Mouse (Mus musculus): ENCODE measurements around the gene Sycn.

The Sycn gene

DNA sequence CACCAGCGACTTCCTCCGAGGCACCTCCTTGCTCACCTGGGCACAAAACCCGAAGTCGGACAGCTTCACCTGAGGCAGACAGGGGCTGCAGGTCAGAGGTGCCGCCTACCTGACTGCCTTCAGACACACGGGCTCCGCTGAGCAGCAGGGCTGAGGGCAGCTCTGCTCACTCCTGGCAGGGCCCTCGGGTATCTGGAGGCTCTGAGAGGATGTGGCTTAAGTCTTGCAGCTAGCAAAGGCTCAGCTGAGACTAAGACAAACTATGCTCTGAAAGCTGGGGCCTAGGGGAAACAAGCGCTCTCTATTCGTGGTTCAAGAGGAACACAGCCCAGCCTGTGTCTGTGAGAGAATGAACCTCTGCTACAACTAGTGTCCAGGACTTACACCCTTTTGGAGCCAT lies 20.2 kb downstream of the Sycn start:
- no peak for DNase-seq

DNA sequence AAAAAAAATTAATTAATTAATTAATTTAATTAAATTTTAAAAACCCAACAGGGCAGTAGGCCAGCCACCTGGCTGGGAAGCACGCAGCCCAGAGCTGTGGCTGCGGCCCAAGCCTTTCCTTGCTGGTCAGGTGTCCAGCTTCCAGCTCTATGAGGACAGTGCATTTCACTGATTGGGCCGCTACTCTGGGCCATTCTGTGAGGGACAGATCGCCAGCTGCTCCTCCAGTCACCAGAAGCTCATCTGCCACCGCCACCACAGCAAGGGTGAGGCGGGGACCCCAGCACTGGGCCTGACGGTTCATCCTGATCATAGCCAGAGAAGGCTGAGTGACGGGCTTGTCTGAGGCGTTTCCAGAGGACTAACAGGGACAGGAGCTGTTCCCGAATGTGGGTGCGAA lies 21.3 kb downstream of the Sycn start:
- no peak for DNase-seq

DNA sequence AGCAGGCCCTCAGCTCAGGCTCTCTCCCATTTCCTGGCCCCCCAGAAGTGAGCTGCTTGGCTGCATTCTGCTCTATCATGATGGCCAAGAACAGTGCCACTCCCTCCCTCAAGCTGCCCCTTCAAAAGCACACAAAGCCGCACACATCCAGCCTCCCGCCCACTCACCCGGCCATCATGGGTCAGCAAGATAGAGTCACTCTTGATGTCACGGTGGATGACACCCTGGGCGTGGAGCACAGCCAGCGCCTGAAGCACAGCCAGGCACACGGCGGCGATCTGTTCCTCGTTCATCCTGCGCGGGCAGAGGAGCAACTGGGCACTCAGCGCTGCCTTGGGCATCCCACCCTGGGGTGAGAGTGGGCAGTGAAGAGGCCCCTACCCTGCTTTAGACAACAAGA lies 21.7 kb downstream of the Sycn start:
- DNase-seq, result no peak

DNA sequence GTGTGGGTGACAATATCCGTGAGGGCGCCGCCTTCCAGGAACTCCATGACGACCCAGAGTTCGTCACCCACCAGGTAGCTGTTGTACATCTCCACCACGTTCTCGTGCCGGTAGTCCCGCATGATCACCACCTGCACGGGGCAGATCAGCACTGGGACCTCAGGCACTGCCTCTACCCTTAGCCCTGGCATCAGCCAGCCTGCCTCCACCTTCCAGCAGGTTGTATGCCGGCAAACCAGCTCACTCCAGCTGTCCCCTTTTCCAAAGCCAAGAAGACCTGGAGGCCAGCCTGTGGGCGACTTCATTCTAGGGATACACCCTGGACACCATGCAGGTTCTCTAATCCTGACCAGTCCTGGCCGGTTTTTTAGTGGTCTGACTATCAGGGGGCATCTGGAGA lies 22.3 kb downstream of the Sycn start:
- no peak for DNase-seq

DNA sequence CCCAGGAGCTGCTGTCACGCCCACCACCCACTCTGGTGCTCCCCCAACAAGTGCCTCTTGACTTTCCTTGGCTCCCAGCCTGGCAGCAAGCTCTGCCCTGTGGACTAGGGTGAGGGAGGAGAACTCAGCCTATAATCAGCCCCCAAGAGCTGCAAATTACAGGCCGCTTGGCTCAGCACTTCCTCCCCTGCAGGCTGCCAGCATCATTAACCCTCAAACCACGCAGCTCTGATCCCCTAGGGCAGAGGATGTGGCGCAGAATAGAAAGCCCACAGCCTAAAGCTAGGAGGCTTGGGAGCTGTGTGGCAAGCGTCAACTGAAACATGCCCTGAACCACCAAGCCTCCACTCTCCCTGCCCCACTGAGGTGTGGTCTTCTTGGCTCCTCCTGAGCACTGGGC lies 24.7 kb downstream of the Sycn start:
- DNase-seq, result no peak

DNA sequence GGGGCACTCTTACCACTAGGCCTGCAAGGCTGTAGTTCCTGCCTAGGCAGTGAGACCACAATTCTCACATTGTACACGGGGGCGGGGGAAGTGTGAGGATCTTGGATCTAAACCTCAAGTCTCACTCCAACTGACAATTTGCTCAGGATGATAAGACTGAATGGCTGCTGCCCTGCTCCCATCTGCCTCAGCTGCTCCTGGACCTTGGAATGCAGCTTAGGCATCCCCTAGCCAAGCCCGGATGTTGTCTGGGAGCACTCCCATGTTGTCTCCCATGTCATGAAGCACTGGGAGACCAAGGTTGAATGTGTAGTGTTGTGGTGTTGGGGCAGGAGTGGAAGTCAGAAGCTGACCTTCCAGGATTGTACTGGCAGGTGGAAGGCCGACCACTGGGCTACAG lies 26.9 kb downstream of the Sycn start:
- no peak for DNase-seq

DNA sequence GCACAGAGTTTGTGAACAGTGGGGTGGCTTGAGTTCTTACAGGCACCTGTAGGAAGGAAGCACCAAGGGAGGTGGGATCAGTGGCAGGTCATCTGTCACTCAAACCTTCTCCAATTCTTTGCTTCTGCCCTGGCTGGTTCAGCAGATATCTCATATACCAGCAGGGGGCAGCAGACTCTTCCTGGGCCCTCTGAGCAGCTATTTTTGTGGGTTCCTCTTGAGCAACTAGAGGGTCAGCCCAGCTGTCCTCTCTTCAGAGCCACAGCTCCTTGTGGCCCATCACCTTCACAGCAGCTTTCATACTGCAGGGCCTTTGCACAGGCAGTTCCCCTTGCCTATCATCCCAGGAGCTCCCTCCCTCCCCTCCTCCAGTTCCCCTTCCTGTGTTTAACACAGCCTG lies 27.6 kb downstream of the Sycn start:
- peak; percentile 80 for DNase-seq

DNA sequence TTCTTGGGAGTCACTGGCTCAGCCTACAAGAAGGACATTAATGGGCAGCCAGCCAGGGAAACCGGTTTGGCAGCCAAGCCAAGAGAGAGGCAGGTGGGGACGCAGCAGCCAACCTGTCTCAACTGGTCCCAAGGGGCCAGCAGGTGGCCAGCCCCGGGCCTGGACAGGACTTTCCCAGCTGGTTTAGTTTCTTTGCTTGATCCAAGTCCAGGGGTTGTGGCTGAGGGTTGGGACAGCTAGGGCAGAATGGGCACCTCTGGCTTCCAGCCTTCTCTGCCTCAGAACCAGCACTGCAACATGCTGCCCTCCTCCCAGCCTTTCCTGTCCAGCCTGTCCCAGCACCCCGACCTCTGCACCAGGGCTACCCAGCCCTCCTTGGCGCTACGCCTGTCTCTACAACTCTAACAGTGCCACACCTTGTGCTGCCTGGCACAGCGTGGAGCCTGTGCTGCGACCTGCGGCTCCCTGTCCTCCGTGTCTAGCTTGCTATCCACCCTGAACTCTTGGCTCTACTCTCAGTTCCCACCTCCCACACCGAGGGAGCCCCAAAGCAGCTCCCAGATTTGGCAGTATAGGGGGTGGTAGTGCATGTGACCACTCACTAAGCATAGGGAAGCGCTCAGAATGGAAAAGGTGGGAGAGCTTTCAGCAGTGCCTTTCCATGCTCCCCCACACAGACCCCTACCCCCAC lies 29.8 kb downstream of the Sycn start:
- DNase-seq, result peak; percentile 93

DNA sequence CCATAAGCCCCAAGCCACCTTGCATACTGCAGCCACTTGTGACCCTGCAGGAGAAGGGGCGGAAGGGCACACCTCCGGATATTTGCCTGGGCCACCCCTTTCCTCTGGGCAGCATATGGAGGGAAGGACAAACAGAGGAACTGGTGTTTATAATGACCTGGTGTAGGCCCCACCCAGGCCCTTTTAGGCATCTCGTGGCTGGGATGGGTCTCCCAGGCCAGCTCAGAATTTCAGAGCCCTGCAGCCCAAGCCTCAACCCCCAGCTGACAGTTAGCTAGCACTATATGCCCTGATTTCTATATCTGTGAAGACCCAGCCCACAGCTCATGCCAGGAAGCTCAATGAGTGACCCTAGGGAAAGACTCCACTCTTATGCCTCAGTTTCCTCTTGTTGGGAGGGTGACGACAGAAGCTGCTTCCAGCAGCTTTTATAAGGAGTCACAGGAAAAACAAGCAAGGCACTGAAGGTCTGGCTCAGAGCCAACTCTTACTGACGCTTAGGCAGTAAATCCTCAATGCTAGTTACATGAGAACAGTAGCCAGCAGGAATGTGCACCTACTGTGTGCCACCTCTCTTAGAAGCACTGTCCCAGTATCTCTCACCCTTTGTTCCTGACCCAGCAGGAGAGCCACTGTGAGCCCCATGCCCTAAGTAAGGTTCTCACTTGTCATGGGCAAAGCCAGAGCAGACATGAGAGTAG lies 30.4 kb downstream of the Sycn start:
- peak; percentile 72 for DNase-seq

DNA sequence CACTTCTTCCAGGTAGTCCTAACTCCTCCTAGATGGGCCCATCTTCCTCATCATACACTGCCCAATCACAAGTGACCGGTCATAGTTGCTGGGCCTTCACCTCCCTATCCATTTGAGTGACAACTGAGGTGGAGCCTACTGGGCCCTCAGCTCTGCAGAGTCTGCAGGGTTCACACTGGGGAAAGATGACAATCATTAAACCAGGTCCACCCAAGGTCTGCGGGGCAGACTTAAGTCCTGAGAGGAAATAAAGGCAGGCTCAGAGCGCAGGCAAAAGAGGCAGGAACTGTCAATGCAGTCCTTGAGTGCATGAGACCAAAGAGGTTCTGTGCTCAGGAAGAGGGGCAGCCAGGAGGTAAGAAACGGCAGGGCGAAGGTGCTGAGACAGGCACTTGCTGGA lies 32.0 kb downstream of the Sycn start:
- DNase-seq, result no peak

DNA sequence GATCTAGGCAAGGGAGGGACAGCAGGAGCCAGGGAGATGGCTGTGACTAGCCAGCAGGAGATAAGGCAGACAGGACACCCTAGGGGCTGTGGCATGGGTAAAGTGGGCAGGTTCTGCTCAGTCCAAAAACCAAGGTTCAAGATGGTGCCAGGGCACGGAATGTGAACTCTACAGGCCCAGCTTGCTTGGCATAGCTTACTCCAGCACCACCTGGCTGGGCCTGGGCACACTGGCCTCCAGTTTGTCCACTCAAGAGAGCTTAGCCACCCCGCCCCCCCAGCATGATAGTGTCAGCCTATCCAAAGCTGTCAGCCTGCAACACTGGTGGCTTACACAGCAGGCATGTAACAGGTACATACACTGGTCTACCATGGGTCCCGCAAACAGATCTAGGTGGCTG lies 32.6 kb downstream of the Sycn start:
- no peak for DNase-seq

DNA sequence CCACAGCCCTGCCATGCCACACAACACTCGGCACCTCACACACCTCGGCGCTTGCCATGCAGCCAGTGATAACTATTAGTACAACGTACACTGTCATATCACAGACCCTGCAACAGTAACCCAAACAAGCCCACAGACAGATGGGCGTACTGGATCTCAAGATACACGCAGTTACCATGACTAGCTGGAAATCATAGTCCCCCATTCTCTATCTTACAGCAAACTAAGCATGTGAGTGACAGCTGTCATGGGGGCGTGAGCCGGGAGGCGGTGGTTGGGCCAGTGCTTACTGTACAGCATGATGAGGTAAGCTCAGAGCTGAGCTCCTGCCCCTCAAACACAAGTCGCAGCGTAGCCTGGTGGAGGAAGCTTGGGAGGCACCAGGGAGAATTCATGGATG lies 34.9 kb downstream of the Sycn start:
- DNase-seq, result no peak

DNA sequence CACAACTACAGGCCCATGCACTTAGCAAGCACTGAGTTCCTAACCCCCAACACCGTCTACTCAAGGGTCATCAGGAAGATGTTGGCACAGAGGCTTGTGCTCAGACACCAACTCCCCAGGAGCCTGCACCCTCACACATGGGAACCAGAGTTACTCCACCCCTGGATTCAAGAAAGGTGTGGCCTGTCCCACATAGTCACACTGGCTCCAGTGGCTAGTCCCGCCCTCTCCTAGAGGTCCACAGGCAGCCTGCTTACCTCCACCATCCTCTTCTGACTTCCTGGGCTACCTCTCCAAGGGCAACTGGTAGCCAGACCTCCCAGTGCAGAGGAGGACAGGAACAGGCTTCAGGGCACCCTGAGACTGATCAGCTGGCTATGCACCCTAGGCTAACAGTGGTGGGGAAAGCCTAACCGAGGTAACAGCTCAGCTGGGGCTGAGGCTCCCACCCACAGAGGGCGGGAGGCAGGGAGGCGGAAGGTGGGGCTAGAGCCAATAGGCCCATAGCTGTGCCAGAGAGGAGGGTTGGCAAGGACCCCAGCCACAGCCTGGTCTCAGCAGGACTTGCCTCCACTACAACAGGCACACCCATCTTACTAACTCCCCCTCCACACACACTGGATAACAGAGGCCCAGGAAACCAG lies 35.7 kb downstream of the Sycn start:
- peak; percentile 84 for DNase-seq

DNA sequence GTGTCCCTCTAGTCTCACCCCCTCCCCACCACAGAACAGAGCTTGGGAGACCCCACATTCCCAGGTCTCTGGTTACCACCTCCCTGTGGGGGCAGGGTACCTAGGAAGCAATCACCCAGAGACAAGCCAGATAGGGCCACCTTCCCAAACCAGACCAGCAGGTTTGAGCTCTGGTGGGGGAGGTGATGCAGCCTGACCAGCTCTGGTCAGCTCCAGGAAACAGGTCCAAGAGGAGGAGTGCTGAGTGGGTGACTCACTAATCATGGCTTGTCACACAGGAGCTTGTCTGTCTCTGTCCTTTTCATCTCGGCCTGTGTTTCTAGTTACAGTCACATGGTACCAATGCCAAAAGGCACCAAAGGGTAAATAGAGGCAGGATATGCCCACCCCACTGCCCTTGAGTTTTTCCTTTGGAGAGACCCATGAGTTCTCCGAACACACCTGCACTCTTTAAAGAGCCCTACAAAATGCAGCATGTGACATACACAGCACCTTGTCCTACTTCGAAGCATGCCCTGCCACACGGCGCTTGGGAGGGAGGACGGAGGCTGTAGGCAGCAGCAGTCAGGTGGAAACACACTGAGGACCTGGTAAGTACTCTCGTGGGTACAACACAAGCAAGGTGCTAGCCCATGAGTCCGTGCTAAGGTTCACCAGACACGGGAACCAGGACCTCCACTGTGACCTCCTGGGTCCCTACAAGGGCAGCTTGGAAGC lies 37.3 kb downstream of the Sycn start:
- DNase-seq, result peak; percentile 66

DNA sequence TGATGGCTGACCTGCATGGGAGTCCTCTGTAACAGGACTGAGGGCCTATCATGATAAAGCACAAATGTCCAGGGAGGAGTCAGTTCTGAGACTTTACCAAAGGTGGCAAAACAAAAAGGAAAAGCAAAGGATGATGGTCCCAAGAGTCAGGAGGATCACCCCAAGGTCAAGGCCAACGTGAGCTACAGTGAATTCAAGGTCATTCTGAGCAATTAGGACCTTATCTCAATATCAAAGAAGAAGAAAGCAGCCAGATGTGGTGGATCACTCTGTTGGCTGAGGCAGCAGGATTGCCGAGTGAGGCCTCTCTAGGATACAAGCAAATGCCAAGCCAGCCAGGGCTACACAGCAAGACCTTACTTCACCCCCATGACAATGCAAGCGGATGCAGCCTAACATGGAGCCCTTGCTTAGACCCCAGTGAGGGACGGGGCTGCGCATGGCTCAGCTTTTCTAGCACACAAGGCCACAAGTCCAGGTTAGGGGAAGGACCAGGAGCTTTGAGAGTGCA lies 37.9 kb downstream of the Sycn start:
- DNase-seq, result no peak

DNA sequence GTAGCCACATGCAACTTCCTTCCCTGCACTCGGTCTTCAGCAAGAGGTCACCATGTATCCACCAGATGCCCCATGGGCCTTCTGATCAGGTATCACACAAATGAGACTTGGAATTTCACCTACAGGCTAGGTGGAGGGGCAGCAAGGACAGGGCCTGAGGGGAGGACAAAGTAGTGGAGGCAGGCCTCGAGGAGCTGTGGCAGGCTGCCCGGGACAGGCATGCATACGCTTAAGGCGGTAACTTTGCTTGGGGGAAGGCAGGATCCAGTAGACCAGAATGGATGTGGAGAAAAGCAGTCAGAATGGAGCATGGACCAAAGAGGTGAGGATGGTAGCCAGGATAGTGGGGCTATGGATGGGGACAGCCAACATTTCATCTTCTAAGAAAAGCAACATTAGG lies 39.1 kb downstream of the Sycn start:
- DNase-seq, result no peak

DNA sequence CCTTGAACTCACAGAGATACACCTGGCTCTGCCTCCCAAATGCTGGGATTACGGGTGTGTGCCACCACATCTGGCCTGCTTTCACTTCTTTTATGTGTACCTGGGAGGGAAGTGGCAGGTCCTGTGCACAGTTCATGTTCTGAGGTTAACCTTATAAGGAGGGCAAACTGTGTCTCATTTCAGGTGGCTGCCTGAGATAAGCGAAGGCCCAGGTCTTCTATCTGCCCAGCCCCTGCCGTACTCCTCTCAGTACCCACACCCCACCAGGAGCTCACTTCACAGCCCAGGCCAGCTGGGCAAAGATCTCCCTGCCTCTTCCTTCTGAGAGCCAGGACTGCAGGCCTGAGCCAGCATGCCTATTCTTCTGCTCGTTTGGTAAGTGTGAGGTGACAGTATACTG lies 41.0 kb downstream of the Sycn start:
- no peak for DNase-seq

DNA sequence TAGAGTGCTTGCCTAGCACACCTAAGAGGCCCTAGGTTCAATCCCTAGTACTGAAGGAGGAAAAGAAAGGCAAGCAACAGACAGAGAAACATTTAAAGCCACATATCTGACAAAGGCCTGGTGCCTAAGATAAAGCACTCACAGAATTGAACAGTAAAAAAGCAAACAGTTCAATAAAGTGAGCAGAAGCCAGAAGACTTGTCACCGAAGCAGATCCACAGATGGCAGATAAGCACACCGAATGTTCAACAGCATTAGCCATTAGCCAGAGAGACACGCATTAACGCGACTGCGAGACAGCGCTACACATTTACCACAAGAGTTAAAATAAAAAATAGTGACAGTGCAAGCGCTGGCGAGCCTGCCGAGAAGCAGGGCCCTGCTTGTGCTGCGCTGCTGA lies 42.2 kb downstream of the Sycn start:
- DNase-seq, result no peak

DNA sequence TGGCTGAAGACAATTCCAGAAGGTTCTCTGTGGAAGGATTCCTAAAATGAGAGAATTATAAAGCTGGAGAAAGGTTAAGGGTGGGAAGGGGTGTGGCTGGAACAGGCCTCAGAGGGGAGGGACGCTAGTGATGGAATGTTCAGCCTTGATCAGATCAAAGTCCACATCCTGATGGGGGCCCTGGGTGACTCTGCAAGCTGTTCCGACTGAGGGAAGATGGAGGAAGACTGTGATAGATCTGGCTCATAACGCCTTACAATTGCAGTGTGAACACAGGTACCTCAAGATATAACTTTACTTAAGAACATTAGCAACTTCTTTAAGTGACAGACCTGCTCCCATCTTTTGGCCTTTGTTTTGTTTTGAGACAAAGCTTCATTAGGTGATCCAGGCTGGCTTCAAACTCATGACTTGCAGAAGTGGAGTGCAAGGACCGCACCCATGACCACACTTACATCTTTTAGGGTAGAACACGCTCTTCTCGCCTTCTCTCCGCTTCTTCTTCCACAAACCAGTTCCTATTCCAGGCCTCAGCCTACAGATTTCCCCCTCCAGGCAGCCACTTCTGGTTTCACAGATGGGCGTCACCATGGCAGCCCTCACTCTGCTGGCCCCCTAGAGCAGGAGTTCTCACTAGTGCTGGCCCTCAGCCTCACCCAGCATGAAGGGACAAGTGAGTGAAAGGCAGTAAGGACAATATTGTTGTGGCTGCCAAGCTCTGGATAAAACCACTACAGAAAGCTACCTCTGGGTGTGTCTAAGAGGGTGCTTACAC lies 43.1 kb downstream of the Sycn start:
- DNase-seq, result no peak

DNA sequence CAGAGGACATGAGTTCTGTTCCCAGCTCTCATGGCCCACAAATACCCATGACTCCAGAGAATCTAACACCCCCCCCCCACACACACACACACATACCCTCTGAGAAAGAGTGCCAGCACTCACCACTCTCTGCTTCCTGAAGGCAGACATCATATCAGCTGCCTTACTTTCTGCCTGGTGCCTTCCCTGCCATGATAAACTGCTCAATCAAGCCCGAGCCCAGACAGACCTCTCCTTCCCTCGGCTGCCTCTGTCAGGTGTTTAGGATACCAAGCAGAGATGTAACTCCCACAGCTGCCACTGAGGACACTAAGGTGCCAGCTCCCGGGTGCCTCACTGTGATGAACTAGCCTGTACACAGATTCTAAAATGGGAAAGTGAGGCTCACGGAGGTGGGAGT lies 43.8 kb downstream of the Sycn start:
- no peak for DNase-seq

DNA sequence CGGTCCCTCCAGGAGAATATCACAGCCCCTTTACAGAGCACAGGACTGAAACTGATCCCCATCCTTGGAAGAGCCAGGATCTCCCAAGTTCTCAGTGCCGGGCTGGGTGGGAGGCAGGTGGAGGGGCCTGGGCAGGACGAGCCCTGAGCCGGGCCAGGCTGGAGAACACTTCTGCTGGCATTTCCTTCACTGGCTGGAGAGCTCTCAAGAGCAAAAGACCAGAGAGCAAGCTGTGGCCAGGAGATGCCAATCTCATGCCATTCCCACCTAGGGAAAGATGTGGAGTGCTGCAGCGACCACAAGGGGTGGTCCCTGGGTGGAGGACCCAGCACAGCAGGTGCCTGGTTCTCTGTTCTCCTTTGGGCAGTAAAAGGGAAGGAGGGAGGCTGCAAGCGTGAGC lies 44.3 kb downstream of the Sycn start:
- DNase-seq, result no peak

DNA sequence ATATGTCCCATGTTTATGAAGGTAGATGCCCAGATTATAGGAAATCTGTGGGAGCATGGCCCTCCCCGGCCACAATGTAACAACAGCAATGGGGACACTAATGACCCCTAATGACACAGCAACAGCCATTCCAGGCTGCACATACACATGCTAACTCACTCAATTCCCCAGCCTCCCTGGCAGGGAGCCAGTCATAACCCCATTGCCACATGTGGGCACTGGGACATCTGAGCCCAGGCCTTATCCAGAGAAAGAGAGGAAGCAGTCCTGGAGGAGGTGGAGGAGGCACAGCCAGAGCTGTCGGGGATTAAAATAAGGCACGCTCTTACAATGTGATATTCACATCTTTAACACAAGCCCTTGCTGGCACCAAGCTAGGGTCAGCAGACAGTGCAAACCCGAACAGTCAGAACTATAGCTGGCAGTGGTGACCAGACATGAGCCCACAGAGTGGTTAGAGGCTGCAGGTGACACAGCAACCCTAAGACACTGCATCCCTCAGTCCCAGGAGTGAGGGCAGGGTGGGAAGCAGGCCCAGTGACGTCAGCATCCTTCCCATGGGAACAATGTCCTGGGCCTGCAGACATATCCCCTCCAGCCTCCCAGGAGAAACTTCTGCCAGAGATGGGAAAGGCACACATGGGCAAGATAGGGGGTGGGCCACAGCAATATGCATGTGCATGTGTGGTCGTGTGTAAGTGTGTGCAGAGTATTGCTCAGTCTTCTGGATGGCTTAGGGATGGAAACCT lies 46.2 kb downstream of the Sycn start:
- peak; percentile 57 for DNase-seq
